Mouse (Mus musculus) B cell, adult 62 days (primary cell): ENCODE measurements around the gene Grn. TPM values are rescaled to one million over a fixed set of nuclear protein-coding genes. Genes with fewer than 3 reads are reported as not detected.

ENCODE experiments used
- total RNA-seq: library from RNA; stranded (reverse); gene quantifications from 4 replicates; pipeline ENCODE4 v1.2.4, GENCODE M21; 2023

The Grn gene
- total RNA-seq, result 58.2 to 73.6 TPM (median 69.4 TPM) in 4 replicates

DNA sequence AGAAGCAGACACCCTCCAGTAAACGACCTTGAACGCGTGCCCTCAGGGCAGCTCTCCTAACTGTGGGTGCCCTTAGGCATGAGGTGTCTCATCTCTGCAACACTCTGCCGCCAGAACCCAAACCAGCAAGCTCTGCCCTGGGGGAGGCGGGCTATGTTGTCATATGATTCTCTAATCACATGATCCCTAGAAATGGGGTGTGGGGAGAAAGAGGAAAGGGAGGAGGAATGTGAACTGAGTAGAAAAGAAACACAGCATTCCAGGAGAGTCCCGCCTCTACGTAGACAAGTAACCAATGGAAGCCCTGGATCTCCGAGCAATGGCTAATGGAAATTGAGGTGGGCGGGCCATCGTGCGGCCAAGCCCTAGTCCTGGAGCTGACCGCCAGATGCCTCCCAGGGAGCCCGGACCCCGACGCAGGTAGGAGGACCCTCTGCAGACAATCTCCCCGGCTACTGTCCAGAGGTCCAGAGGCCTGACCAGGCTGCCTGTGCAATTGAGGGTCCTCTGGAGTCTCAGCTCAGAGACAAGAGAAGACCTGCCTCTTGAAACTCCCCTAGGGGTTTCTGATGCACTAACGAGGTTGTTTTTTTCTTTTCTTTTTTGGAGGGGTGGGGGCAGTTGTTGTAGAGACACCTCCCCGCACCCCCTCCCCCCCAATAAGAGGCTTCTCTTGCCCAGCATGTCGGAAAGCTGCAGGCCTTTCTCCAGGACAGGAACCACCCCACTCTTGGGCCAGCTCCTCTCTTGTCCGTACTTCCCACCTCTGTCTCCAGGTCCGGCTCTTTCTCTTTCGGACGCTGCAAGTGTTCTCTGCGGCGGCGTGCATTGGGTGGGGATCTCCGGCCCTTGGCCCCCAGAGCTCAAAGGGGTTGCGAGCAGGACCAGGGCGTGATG lies at the start of gene Grn:
Grn (plus strand) TSS at position 195 of the 897 bp plus-strand sequence.

GRCm38 (mm10) chr11:102393238-102393634 lies 36.9 kb upstream of the Grn start, which contains the start of gene Rundc3a:
TSS of gene Rundc3a (plus strand) at chr11:102393403.

DNA sequence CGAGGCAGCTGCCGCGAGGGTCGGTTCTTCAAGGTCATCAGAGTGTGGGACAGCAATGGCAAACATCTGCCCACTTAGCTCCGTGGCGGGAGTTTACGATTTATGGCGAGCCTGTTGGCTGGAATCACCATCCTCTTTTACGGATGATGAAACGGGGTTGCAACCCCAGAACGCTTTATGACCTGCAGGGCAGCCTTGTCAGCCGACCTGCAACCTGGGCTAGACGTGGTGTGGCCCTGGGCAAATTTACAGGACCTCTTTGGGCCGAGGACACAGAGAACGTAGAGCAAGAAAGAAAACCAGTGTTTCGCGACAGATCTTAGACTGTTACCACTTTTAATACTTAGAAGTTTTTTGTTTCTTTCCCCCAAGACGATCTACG lies 22.3 kb upstream of the Grn start, which contains the start of gene Slc25a39:
Slc25a39 (minus strand) TSS at position 113 of the 382 bp plus-strand sequence.

GRCm38 (mm10) chr11:102447497-102447896 lies 17.4 kb downstream of the Grn start, which contains the start of gene Fam171a2:
TSS of gene Fam171a2 (minus strand) at chr11:102447682.

GRCm38 (mm10) chr11:102469648-102470357 lies 39.7 kb downstream of the Grn start, which contains the start of gene Itga2b:
TSS of gene Itga2b (minus strand) at chr11:102470122.

Other genes with a start within 250 kb of the Grn start
- 55.4 to 61.7 TPM (median 58.0 TPM) in 4 replicates for gene Lsm12, start 245.0 kb upstream of the Grn start, total RNA-seq
- 46.3 to 53.9 TPM (median 49.4 TPM) in 4 replicates for gene G6pc3, start 240.7 kb upstream of the Grn start, total RNA-seq
- gene Hdac5, start 200.1 kb upstream of the Grn start, total RNA-seq, result 128 to 150 TPM (median 136 TPM) in 4 replicates
- gene BC030867, start 181.4 kb upstream of the Grn start, total RNA-seq, result 1.0 to 2.7 TPM (median 1.7 TPM) in 4 replicates
- gene Asb16, start 161.6 kb upstream of the Grn start, total RNA-seq, result not detected in 4 replicates
- gene Tmub2, start 145.4 kb upstream of the Grn start, total RNA-seq, result 44.2 to 52.2 TPM (median 49.6 TPM) in 4 replicates
- gene Atxn7l3, start 133.7 kb upstream of the Grn start, total RNA-seq, result 68.6 to 76.7 TPM (median 71.8 TPM) in 4 replicates
- gene Ubtf, start 110.6 kb upstream of the Grn start, total RNA-seq, result 138 to 153 TPM (median 144 TPM) in 4 replicates
- gene Slc4a1, start 64.1 kb upstream of the Grn start, total RNA-seq, result 0.69 TPM in 1 of 4 replicates, not detected in the others
- 1.1 to 6.1 TPM (median 2.3 TPM) in 4 replicates for gene Rundc3a, start 36.9 kb upstream of the Grn start, total RNA-seq
- 37.6 to 44.2 TPM (median 41.6 TPM) in 4 replicates for gene Slc25a39, start 22.4 kb upstream of the Grn start, total RNA-seq
- gene Fam171a2, start 17.4 kb downstream of the Grn start, total RNA-seq, result not detected in 4 replicates
- gene Itga2b, start 39.8 kb downstream of the Grn start, total RNA-seq, result 5.6 to 9.9 TPM (median 8.8 TPM) in 4 replicates
- 53.5 to 60.5 TPM (median 55.3 TPM) in 4 replicates for gene Gpatch8, start 126.1 kb downstream of the Grn start, total RNA-seq
- not detected in 4 replicates for gene Gm11627, start 149.1 kb downstream of the Grn start, total RNA-seq
- gene Fzd2, start 174.1 kb downstream of the Grn start, total RNA-seq, result 0.16 TPM in 1 of 4 replicates, not detected in the others
- gene Meioc, start 233.4 kb downstream of the Grn start, total RNA-seq, result not detected in 4 replicates